Mouse (Mus musculus) spleen, adult 2 months (tissue): ENCODE measurements at regions not wholly inside any gene's neighbourhood (a gene's known extent, or its start where the extent isn't known, plus 50 kb on each side); places are given as distances from the start of the nearest gene placed in this dataset.

Experiments used
- CTCF ChIP-seq: fragments of 200-500 bp; IDR thresholded peaks from 2 replicates; pipeline ENCODE4 v1.5.1; 2011; ENCODE audit warnings: mild to moderate bottlenecking, inconsistent platforms; ENCODE audit not compliant: insufficient read depth, insufficient read length, insufficient replicate concordance; ENCODE audit errors: extremely low read depth
- POLR2A ChIP-seq: fragments of 200-500 bp; IDR thresholded peaks from 2 replicates; pipeline ENCODE4 v1.6.1; 2011; ENCODE audit warnings: low read depth, low read length, inconsistent platforms

DNA sequence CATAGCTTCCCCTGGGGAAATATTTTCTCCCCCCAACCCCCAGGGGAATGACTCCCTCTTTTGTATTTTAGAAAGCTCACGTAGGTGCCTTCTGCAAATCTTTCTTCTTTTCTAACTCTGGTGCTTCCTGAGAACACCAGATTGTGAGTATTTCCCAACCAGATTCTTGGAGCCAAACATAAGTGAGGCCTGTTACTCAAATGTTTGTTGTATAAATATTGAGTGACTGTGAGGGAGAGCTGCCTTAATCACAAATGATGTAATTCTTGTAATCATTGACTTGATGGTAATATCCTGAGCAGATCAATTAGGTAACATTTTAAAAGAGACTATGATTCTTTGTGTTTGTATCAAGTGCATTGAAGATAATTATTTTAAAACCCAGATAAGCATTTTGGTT lies 137.1 kb upstream of the Marcks start:
- TF ChIP-seq POLR2A, result no peak
- no peak for TF ChIP-seq CTCF
